Mouse (Mus musculus) kidney, adult 2 months (tissue): ENCODE results near the gene Chst8.

Experiments
- CTCF ChIP-seq: fragments of 200-500 bp; conservative IDR thresholded peaks from 2 replicates; pipeline ENCODE4 v1.5.1; 2011; ENCODE audit warnings: low read depth, mild to moderate bottlenecking, control low read depth, low read length, moderate library complexity, mixed read lengths; ENCODE audit not compliant: insufficient read depth, insufficient read length
- POLR2A ChIP-seq: fragments of 200-500 bp; IDR thresholded peaks from one replicate; pipeline ENCODE4 v1.6.1; 2011; ENCODE audit warnings: low read depth, low read length, control low read depth

GRCm38 (mm10) chr7:34656632-34657031, 155.9 kb downstream of the Chst8 start, which contains the start of gene Kctd15:
- no peak for TF ChIP-seq CTCF
- no peak for TF ChIP-seq POLR2A
